Mouse (Mus musculus): ENCODE measurements at regions not wholly inside any gene's neighbourhood (a gene's known extent, or its start where the extent isn't known, plus 50 kb on each side); places are given as distances from the start of the nearest gene placed in this dataset.

DNA sequence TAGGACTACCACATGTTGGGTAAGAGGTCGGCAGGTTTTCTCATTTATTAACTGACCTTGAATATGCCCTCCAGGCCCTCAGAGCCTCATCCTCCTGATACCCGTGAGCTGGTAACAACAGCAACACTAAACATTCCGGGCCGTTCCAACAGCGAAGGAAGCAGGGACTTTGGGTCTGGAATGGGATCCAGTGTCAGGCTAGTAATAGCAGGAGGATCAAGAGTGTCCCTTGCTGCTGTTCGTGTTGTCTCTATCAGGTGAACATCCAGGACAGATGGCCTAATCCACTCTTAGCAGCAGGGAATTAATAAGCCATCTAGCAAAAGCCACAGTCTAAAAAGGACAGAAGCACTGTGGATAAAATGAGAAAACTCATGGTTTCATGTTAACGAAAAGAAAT is 106.7 kb downstream of the Cpeb2 start:
- no peak for TF ChIP-seq GATA1 (IDR thresholded peaks at IDR 0.05; ENCODE audit: low read length)

DNA sequence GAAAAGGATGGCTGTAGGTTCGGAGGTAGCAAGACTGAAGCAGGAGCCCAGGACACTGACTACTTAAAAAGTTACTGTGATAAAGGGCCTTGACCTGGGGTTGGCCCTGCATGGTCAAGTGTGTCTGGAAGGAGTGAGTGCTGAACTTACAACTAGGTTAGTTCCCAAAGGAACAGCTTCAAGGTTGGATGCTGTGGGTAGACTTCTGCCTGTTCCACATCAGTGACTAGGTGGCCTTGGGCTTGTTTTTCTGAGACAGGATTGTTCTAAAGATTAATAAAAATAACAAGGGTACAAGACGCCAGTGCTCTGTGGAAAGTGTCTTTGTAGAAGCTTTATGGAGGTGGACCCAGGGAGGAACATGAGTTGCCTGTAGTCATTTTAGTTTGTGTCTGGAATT is 108.5 kb downstream of the Cpeb2 start:
- TF ChIP-seq GATA1 (IDR thresholded peaks at IDR 0.05; ENCODE audit: low read length) = no peak

DNA sequence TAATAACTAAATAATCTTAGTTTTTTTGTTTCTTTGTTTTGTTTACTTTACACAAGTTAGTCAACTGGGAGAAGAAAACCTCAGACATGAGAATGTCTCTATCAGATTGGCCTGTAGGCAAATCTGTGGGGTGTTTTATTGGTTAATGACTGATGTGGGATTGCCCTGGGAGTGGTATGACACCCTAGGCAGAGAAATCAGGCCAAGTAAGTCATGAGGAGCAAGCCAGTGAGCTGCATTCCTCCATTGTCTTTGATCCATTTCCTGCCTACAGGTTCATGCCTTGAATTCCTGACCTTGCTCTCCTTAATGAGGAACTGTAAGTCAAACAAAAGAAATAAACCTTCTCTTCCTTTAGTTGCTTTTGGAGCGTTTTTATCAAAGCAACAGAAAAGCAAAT is 111.5 kb downstream of the Cpeb2 start:
- no peak for TF ChIP-seq GATA1 (IDR thresholded peaks at IDR 0.05; ENCODE audit: low read length)

GRCm38 (mm10) chr5:43350987-43351386 is 118.0 kb downstream of the Cpeb2 start:
- TF ChIP-seq GATA1 (IDR thresholded peaks at IDR 0.05; ENCODE audit: low read length) = no peak

DNA sequence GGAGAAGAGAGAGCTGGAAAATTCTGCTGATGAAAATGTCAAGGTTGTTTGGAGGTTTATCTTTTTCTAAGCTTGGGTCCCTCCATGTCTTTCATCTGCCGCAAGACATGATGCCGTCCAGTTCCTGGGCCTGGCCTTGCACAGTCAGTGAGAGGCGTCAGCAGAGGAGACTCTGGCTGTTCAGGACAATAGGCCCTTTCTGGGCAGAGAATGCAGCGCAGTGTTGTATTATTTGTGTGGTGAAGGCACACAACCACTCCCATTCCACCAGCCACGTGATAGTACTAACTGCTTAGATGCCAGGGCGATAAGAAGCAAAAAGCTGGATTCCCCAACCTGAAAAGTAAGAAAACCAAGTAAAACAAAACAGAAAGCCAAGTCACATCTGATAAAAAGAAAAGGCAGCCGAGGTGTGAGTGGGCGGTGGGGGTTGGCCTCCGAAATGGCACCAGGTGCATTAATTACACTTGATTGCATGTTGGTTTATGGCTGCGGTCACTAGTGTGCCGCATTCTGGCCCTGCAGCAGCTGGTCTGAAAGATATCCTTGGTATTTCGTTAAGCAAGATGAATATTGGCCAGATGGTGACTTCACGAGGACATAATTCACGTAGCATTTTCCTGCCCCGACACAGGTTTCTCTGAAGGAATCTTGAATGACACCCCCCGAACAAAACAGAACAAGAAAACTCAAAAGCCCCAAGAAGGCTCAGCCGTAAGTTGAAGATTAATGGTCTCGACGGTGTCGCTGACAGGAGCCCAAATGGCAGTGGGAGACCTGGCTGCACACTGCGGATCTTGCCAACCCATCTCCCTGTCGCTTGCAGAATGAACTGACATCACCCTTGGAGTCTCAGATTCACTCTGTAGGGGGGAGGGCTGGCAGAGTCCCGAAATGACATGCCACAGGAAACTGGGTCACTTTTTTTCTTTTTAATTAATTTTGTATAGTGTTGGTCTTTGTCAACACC is 120.3 kb downstream of the Cpeb2 start:
- TF ChIP-seq GATA1 (IDR thresholded peaks at IDR 0.05; ENCODE audit: low read length) = peak; percentile 4

GRCm38 (mm10) chr5:43354351-43354942 is 121.5 kb downstream of the Cpeb2 start:
- no peak for TF ChIP-seq GATA1 (IDR thresholded peaks at IDR 0.05; ENCODE audit: low read length)

DNA sequence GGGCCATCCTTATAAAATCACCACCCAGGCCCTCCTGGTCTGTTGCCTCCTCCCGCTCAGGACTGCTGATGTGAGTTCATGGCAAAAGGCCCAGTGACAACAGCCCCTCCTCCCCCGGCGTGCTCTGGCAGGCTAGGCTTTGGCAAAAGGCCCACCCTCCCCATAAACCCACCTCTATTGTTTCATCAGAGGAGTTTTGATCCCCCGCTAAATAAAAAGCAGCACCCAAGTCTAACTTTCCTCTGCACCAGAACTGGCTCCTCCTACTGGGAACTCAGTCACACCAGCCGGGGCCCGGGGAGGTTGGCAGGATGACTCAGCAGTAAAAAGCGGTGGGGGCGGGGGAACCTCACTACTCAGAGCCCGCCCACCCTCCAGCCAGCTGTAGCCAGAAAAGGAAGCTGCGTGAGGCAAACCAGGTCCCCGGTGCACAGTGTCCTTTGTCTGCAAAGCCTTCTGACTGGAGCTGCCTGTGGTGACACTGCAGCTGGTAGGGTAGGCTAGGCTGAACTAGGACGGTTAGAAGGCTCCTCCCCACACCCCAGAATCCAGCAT is 122.1 kb downstream of the Cpeb2 start:
- no peak for TF ChIP-seq GATA1 (IDR thresholded peaks at IDR 0.05; ENCODE audit: low read length)

DNA sequence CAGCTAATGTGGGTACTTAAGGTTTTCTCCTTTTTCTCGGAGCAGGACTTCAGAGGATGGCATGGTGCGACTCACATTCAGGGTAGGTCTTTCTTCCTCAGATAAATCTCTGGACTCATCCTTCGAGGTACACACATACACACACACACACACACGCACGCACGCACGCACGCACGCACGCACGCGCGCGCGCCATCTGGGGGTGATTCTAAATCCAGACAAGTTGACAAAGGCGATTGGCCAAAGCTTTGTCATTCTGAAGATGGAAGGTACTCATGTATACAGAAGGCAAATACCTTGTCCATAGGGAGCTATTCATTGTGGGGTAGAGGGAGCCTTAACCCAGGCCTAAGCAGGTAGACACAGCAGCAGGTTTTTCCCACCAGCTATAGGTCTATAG is 122.9 kb downstream of the Cpeb2 start:
- no peak for TF ChIP-seq GATA1 (IDR thresholded peaks at IDR 0.05; ENCODE audit: low read length)

DNA sequence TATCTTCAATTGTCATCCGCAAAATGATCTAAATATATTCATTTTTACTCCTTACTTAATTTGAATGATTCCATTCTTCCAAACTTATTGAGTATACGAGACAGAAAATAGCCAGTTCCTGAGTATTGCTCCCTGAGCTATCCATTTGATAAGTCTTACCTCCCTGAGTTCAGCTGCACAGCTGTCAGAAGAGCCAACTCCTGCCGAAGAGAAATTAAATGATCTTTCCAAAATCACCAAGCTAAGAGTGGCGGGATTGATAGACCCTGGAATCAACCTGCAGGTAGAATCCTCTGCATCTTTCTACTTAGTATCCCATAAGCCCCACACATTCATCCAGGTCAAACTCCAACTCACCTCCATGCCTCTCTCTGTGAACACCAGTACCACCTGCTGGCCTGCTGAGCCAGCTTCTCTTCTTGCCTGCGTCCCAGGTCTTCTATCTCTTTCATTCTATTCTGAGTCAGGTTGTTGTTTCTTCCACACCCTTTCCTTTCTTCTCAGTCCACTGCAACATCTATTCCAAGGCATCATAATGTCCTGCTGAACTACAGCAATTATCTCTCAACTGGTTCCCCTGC is 124.2 kb downstream of the Cpeb2 start:
- TF ChIP-seq GATA1 (IDR thresholded peaks at IDR 0.05; ENCODE audit: low read length) = no peak

- TF ChIP-seq GATA1 (IDR thresholded peaks at IDR 0.05; ENCODE audit: low read length) = no peak
These were observed 124.9 kb downstream of the Cpeb2 start for GRCm38 (mm10) chr5:43357901-43358300.

GRCm38 (mm10) chr5:43358928-43359765 is 126.2 kb downstream of the Cpeb2 start:
- TF ChIP-seq GATA1 (IDR thresholded peaks at IDR 0.05; ENCODE audit: low read length) = no peak

GRCm38 (mm10) chr5:43360298-43360697 is 127.3 kb downstream of the Cpeb2 start:
- TF ChIP-seq GATA1 (IDR thresholded peaks at IDR 0.05; ENCODE audit: low read length) = no peak

- no peak for TF ChIP-seq GATA1 (IDR thresholded peaks at IDR 0.05; ENCODE audit: low read length)
These were observed 128.1 kb downstream of the Cpeb2 start for GRCm38 (mm10) chr5:43361026-43361425.

GRCm38 (mm10) chr5:43372385-43372784 is 139.4 kb downstream of the Cpeb2 start:
- TF ChIP-seq GATA1 (IDR thresholded peaks at IDR 0.05; ENCODE audit: low read length) = no peak

DNA sequence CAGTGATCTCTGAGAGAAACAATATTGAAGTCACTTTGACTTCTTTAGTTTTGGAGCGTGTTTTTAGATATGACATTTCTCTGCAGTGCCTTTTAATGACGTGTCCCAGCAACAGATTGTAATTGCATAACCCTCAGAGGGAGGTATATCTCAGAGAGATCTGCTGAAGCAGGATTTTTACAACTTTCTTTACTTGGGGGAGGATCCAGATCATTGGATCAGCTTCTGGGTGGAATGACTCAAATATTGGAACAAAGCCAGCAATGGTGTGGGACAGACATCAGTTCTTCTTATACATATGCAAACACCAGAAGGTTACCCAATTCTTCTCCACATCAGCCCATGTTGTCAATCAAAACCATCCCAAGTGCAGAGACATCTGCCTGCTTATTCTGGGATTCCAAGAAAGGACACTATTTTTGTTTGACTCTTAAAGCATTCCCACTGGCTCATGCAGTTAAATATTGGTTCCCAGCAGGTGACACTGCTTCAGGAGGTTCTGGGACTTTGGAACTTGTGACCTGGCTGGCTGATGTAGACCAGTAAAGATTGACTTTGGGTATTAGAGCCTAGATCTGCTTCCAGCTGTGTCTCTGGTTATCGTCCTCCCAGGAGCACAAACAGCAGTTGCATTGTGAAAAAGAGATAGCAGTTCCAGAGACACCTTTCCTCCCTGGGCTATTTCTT is 130.5 kb upstream of the C1qtnf7 start:
- TF ChIP-seq GATA1 (IDR thresholded peaks at IDR 0.05; ENCODE audit: low read length) = no peak
